Mouse (Mus musculus) G1E (cell line): Measurements from ENCODE around the gene Nsmce3. TPM values are rescaled to one million over a fixed set of nuclear protein-coding genes. Genes with fewer than 3 reads are reported as not detected.

ENCODE experiments used
- ATAC-seq: 2 replicates; pipeline ENCODE4 v1.8.0; 2016; ENCODE audit warnings: mild to moderate bottlenecking; ENCODE audit not compliant: insufficient number of reproducible peaks, poor library complexity, low FRiP score, severe bottlenecking; ENCODE audit errors: extremely low read depth
- DNase-seq: peaks from one replicate; pipeline ENCODE4 v3.0.0; 2012; ENCODE audit warnings: low spot score
- H3K27me3 ChIP-seq: 2 replicates; pipeline ENCODE4 v1.6.1; 2012; ENCODE audit warnings: mild to moderate bottlenecking, low read length, inconsistent platforms; ENCODE audit not compliant: insufficient read depth
- H3K36me3 ChIP-seq: replicated peaks from 2 replicates; pipeline ENCODE3; 2012; ENCODE audit warnings: mild to moderate bottlenecking, inconsistent platforms
- H3K4me1 ChIP-seq: 2 replicates; pipeline ENCODE4 v1.6.1; 2012; ENCODE audit warnings: low read depth, low read length, inconsistent platforms, mixed read lengths; ENCODE audit not compliant: insufficient read depth
- H3K4me3 ChIP-seq: 2 replicates; pipeline ENCODE4 v1.5.1; 2012; ENCODE audit warnings: low read depth, mild to moderate bottlenecking, inconsistent platforms, low read length, moderate library complexity, mixed read lengths
- H3K9me3 ChIP-seq: replicated peaks from 2 replicates; pipeline ENCODE4 v1.6.1; 2012; ENCODE audit warnings: inconsistent platforms
- CTCF ChIP-seq: IDR thresholded peaks from 2 replicates; pipeline ENCODE4 v1.5.1; 2012; ENCODE audit warnings: low read depth, low read length, inconsistent platforms, mixed read lengths
- GATA1 ChIP-seq: IDR thresholded peaks from 2 replicates; pipeline ENCODE4 v1.6.1; 2012; ENCODE audit warnings: borderline replicate concordance, low read length, inconsistent platforms, mixed read lengths
- GATA2 ChIP-seq: IDR thresholded peaks from 2 replicates; pipeline ENCODE4 v1.6.1; 2012; ENCODE audit warnings: low read depth, low read length, inconsistent platforms, borderline replicate concordance
- POLR2AphosphoS5 ChIP-seq: IDR thresholded peaks from 2 replicates; pipeline ENCODE4 v1.6.1; 2012; ENCODE audit warnings: low read depth, low read length, inconsistent platforms; ENCODE audit not compliant: insufficient replicate concordance
- TAL1 ChIP-seq: conservative IDR thresholded peaks from 2 replicates; pipeline ENCODE4 v1.6.1; 2012; ENCODE audit warnings: low read depth, low read length, inconsistent platforms, mixed read lengths
- polyA plus RNA-seq: library from polyadenylated mRNA; stranded (reverse); fragments of >175 nt; gene quantifications from 2 replicates; pipeline ENCODE4 v1.2.3, GENCODE M21; 2012
- total RNA-seq, 2 experiments: library from RNA; stranded (forward) in 1 of 2; stranded (reverse) in 1 of 2; fragments of 200-1000 nt in 1 of 2; fragments of >200 nt in 1 of 2; fragmentation: Nextera tagmentation in 1 of 2; gene quantifications; 2 replicates each; pipeline ENCODE4 v1.2.3; 2014 to 2017

Gene Nsmce3
- total and polyA plus RNA-seq, 3 experiments = 4.4 to 8.1 (median 7.2) TPM

GRCm38 (mm10) chr7:64871987-64872742 lies 632 bp downstream of the Nsmce3 start:
- peak overlapping the region; percentile 81 for H3K4me3 ChIP-seq
- peaks cover 22% of the 10 kb centered on the region for H3K36me3 ChIP-seq
- TF ChIP-seq CTCF (no peak), POLR2AphosphoS5 (no peak), TAL1 (no peak), GATA1 (no peak), GATA2 (no peak)
- H3K9me3 ChIP-seq = no peaks in the 10 kb centered on the region
- DNase-seq (no peak), ATAC-seq (peak; percentile 12; the same call in 1 of the 2 replicates)
- H3K27me3 ChIP-seq = peaks cover 4% of the 10 kb centered on the region; the same call in 1 of the 2 replicates
- peaks cover 31% of the 10 kb centered on the region for H3K4me1 ChIP-seq

DNA sequence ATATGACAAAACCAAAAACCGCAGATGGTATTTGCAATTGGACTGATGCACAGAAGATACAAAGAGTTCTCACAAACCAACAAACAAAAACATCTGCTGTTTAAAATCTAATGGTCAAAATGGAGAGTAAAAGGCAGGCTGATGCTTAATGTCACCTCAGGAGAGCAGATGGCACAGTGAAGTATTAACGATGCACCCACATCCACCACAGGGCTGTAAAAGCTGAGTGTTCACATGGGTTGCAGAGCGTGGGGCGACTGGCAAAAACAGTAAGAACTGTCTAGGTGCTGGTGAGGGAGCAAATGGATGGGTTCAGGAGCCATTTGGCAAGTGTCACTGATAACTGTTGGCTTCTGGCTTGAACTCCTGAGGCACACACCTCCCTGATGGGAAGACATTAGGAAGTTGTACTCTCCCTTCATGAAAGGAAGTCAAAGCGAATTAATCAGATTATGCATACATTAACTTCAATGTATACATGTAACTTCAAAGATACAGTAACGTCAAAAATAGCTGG lies 3.2 kb downstream of the Nsmce3 start:
- Histone ChIP-seq H3K36me3 (peaks cover 22% of the 10 kb centered on the region), H3K4me1 (peaks cover 31% of the 10 kb centered on the region), H3K27me3 (no peaks in the 10 kb centered on the region), H3K9me3 (no peaks in the 10 kb centered on the region), H3K4me3 (0 out of 2 replicates have a peak overlapping the region, but pooled peaks have one; percentile 16)
- no peak for ATAC-seq
- no peak for DNase-seq
- TF ChIP-seq CTCF = no peak
- no peak for TF ChIP-seq POLR2AphosphoS5
- no peak for TF ChIP-seq GATA1
- TF ChIP-seq TAL1 = no peak
- TF ChIP-seq GATA2 = no peak

DNA sequence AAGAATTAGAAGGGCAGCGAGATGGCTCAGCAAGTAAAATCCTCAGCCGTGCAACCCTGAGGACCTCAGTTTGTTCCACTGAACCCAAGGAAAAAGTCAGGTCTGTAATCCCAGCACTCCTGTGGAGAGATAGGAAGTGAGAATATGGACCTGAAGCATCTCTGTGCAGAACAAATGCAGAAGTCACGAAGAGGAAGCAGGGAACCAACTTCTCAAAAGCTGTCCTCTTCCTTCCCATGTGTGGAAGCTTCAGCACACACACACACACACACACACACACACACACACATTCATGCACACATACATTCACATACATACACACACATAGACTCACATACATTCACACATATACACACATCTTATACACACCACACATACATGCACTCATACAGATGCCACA lies 9.3 kb downstream of the Nsmce3 start:
- no peak for ATAC-seq
- TF ChIP-seq CTCF = no peak
- no peak for TF ChIP-seq POLR2AphosphoS5
- no peak for TF ChIP-seq GATA2
- TF ChIP-seq GATA1 = no peak
- TF ChIP-seq TAL1 = no peak
- no peak for DNase-seq
- 0 out of 2 replicates have a peak, but pooled peaks cover 2% of the 10 kb centered on the region for H3K4me1 ChIP-seq
- H3K27me3 ChIP-seq = 0 out of 2 replicates have a peak, but pooled peaks cover 5% of the 10 kb centered on the region
- no peaks in the 10 kb centered on the region for H3K9me3 ChIP-seq
- peaks cover 1% of the 10 kb centered on the region for H3K36me3 ChIP-seq
- no peak overlapping the region for H3K4me3 ChIP-seq

GRCm38 (mm10) chr7:64862978-64863377 lies 9.8 kb downstream of the Nsmce3 start:
- TF ChIP-seq CTCF = no peak
- TF ChIP-seq GATA1 = no peak
- no peak for TF ChIP-seq TAL1
- no peak for TF ChIP-seq POLR2AphosphoS5
- TF ChIP-seq GATA2 = no peak
- Histone ChIP-seq H3K4me1 (no peaks in the 10 kb centered on the region), H3K36me3 (no peaks in the 10 kb centered on the region), H3K4me3 (no peak overlapping the region), H3K9me3 (no peaks in the 10 kb centered on the region), H3K27me3 (0 out of 2 replicates have a peak, but pooled peaks cover 5% of the 10 kb centered on the region)
- ATAC-seq (no peak), DNase-seq (no peak)

- H3K27me3 ChIP-seq = 0 out of 2 replicates have a peak, but pooled peaks cover 2% of the 10 kb centered on the region
- H3K4me3 ChIP-seq = no peak overlapping the region
- no peaks in the 10 kb centered on the region for H3K4me1 ChIP-seq
- ATAC-seq (no peak), DNase-seq (no peak)
- no peaks in the 10 kb centered on the region for H3K36me3 ChIP-seq
- no peaks in the 10 kb centered on the region for H3K9me3 ChIP-seq
- TF ChIP-seq GATA2 (no peak), TAL1 (no peak), GATA1 (no peak), CTCF (no peak), POLR2AphosphoS5 (no peak)
Measured at GRCm38 (mm10) chr7:64856526-64857082, 16.2 kb downstream of the Nsmce3 start.

- no peaks in the 10 kb centered on the region for H3K36me3 ChIP-seq
- no peak overlapping the region for H3K4me3 ChIP-seq
- H3K27me3 ChIP-seq = 0 out of 2 replicates have a peak, but pooled peaks cover 2% of the 10 kb centered on the region
- no peak for DNase-seq
- H3K4me1 ChIP-seq = no peaks in the 10 kb centered on the region
- no peak for ATAC-seq
- no peaks in the 10 kb centered on the region for H3K9me3 ChIP-seq
- no peak for TF ChIP-seq CTCF
- no peak for TF ChIP-seq POLR2AphosphoS5
- no peak for TF ChIP-seq GATA1
- TF ChIP-seq GATA2 = no peak
- TF ChIP-seq TAL1 = no peak
Measured at GRCm38 (mm10) chr7:64855976-64856375, 16.8 kb downstream of the Nsmce3 start.
